ENCODE assay signal across 25 mouse cellular contexts in the genomic region with DNA sequence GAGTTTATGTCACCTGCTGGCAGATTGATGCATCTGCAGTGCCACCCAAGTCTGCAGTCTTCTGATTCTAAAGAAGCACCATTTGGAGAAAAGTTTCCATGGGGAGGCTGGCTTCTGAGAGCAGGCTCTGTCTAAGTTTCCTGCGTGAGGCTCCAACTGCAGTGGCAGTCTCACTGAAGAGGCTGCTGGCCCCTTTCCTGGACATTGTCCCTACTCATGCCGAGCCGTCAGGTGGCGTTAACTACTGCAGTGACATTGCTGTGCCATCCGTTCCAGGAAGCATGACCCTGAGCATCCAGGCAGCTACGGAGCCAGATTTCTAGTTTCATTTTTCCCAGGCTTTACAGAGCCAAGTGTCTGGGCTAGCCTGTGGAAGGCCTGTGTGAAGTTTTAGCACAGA. TPM values are rescaled to one million over a fixed set of nuclear protein-coding genes. Genes with fewer than 3 reads are reported as not detected.
DNase-seq lines count a peak whose midpoint lies in the region; ATAC-seq and TF ChIP-seq lines count a peak whose summit lies in the region.
"Had no signal": no experiment of that assay in that cellular context is flagged by ENCODE, and none has a peak within 500 bp of the region (broad histone marks: within the 10 kb centered on the region; RNA-seq: fewer than 3 reads in every experiment).

No protein-coding gene starts in this region.

- no peaks in the 10 kb centered on the region for H3K36me3 ChIP-seq in forebrain, postnatal 0 days (ENCODE audit: insufficient read depth)
- no peaks in the 10 kb centered on the region for H3K36me3 ChIP-seq in forebrain, embryonic 13.5 days (ENCODE audit: poor library complexity, severe bottlenecking)
- H3K36me3 ChIP-seq: hindbrain, embryonic 12.5 days; midbrain, embryonic 15.5 days; neural tube, embryonic 15.5 days had no signal

- WGBS in forebrain, postnatal 0 days, result 90% methylated on average over 6 of the region's 6 CpGs
- 94% methylated on average over 6 of the region's 6 CpGs for WGBS in forebrain, embryonic 13.5 days

- DNase-seq in forebrain, postnatal 0 days, result no peak
- DNase-seq in left cerebral cortex, adult 2 months (ENCODE audit: extremely low spot score in 1 of 2, low spot score in 2 of 2), result no peak
- DNase-seq in left cerebral cortex, adult 18-20 months (ENCODE audit: low spot score in 2 of 2), result no peak
- peak; percentile 66 for DNase-seq in cerebellum, adult 11-12 months
- peak; percentile 51 to 71 for DNase-seq in cerebellum, postnatal 14 days
- no peak for DNase-seq in Muller cell, postnatal 12 days (ENCODE audit: inconsistent ontology term)
- DNase-seq in kidney, adult 11 months, result no peak
- DNase-seq: adrenal gland, postnatal 10 days; heart, postnatal 14 days; kidney, postnatal 36 days had no signal

- H3K4me2 ChIP-seq in forebrain, postnatal 0 days (ENCODE audit: low read depth), result no peak overlapping the region
- no peak overlapping the region for H3K4me2 ChIP-seq in forebrain, embryonic 13.5 days
- H3K4me2 ChIP-seq: embryonic facial prominence, embryonic 13.5 days; heart, embryonic 12.5 days; hindbrain, embryonic 12.5 days; intestine, embryonic 15.5 days; limb, embryonic 13.5 days; midbrain, embryonic 15.5 days; neural tube, embryonic 15.5 days had no signal

- no peak overlapping the region for H3K9ac ChIP-seq in forebrain, postnatal 0 days
- no peak overlapping the region for H3K9ac ChIP-seq in forebrain, embryonic 13.5 days
- H3K9ac ChIP-seq: embryonic facial prominence, embryonic 13.5 days; heart, embryonic 12.5 days; hindbrain, embryonic 12.5 days; intestine, embryonic 15.5 days; limb, embryonic 13.5 days; liver, embryonic 14.5 days; midbrain, embryonic 15.5 days; neural tube, embryonic 15.5 days had no signal

- no peak for ATAC-seq in forebrain, postnatal 0 days
- ATAC-seq in forebrain, embryonic 13.5 days, result no peak
- ATAC-seq: activated CD4-positive, CD25-positive, alpha-beta regulatory T cell, adult 4 months; CD4-positive, CD25-positive, alpha-beta regulatory T cell, adult 4 months; forebrain, embryonic 16.5 days; intestine, embryonic 15.5 days; midbrain, embryonic 15.5 days had no signal

- H3K4me1 ChIP-seq in forebrain, postnatal 0 days (ENCODE audit: insufficient read depth), result peaks cover 18% of the 10 kb centered on the region; the same call in 1 of the 2 replicates
- peaks cover 24% of the 10 kb centered on the region for H3K4me1 ChIP-seq in forebrain, embryonic 13.5 days
- H3K4me1 ChIP-seq: intestine, embryonic 15.5 days had no signal

- intact Hi-C loops in left cerebral cortex, adult 2 months (cut with DNase I), result no loop called here

- H3K9me3 ChIP-seq in forebrain, postnatal 0 days (ENCODE audit: low read length), result no peaks in the 10 kb centered on the region
- no peaks in the 10 kb centered on the region for H3K9me3 ChIP-seq in forebrain, embryonic 13.5 days (replicated peaks)
- H3K9me3 ChIP-seq: embryonic facial prominence, embryonic 13.5 days; heart, embryonic 12.5 days; hindbrain, embryonic 12.5 days; intestine, embryonic 15.5 days; limb, embryonic 13.5 days; megakaryocyte, embryonic 14.5 days; midbrain, embryonic 15.5 days; neural tube, embryonic 15.5 days had no signal

- H3K27me3 ChIP-seq in forebrain, postnatal 0 days (ENCODE audit: insufficient read depth, low read length), result no peaks in the 10 kb centered on the region
- H3K27me3 ChIP-seq in forebrain, embryonic 13.5 days, result peaks cover 80% of the 10 kb centered on the region
- H3K27me3 ChIP-seq: embryonic facial prominence, embryonic 13.5 days; heart, embryonic 12.5 days; intestine, embryonic 15.5 days; limb, embryonic 13.5 days; megakaryocyte, embryonic 14.5 days had no signal

- no peak overlapping the region for H3K27ac ChIP-seq in forebrain, postnatal 0 days (ENCODE audit: low read depth, low read length)
- no peak overlapping the region for H3K27ac ChIP-seq in forebrain, embryonic 13.5 days
- H3K27ac ChIP-seq in left cerebral cortex, adult 2 months, result no peak overlapping the region
- H3K27ac ChIP-seq: embryonic facial prominence, embryonic 13.5 days; hindbrain, embryonic 12.5 days; intestine, embryonic 15.5 days; limb, embryonic 13.5 days; liver, embryonic 14.5 days; midbrain, embryonic 15.5 days; neural tube, embryonic 15.5 days had no signal

- H3K4me3 ChIP-seq in forebrain, postnatal 0 days (ENCODE audit: low read depth, low read length), result no peak overlapping the region
- H3K4me3 ChIP-seq in forebrain, embryonic 13.5 days, result no peak overlapping the region
- no peak overlapping the region for H3K4me3 ChIP-seq in left cerebral cortex, adult 2 months
- H3K4me3 ChIP-seq: embryonic facial prominence, embryonic 13.5 days; heart, embryonic 12.5 days; hindbrain, embryonic 12.5 days; intestine, embryonic 15.5 days; limb, embryonic 13.5 days; megakaryocyte, embryonic 14.5 days; midbrain, embryonic 15.5 days; neural tube, embryonic 15.5 days had no signal

- peak; percentile 23; the same call in 1 of the 2 replicates for TF ChIP-seq CTCF in forebrain, postnatal 0 days (IDR thresholded peaks at IDR 0.05; ENCODE audit: low read depth)
- TF ChIP-seq CTCF in left cerebral cortex, adult 2 months (IDR thresholded peaks at IDR 0.05), result peak; percentile 8

RNA-seq across cellular contexts. Expression of gene Nkx6-2, which starts 41.2 kb away (rescaled TPM):
- 1.00 and 1.2 TPM in 2 replicates for total RNA-seq in forebrain, postnatal 0 days (2014; rRNA removed)
- 0.52 and 1.4 TPM in 2 replicates for polyA plus RNA-seq in forebrain, postnatal 0 days (2015; fragmentation: Nextera tagmentation; extraction: Ambion mirVana)
- polyA plus RNA-seq in forebrain, embryonic 13.5 days (2015; fragmentation: Nextera tagmentation; extraction: Ambion mirVana), result 2.1 and 3.3 TPM in 2 replicates
- 1 to 10 TPM; 5.2 to 6.5 TPM for total RNA-seq in left cerebral cortex, adult 2 months (2021)
- 1 to 10 TPM; 5.5 to 6.2 TPM for total RNA-seq in left cerebral cortex, adult 18-20 months (2021)
- total RNA-seq: adrenal gland, postnatal 10 days; gastrocnemius, adult 18-20 months had no signal
- polyA plus RNA-seq: activated CD4-positive, CD25-positive, alpha-beta regulatory T cell, adult 4 months; CD4-positive, CD25-positive, alpha-beta regulatory T cell, adult 4 months; embryonic facial prominence, embryonic 13.5 days; gonadal fat pad, adult 2 months; heart, embryonic 12.5 days; liver, embryonic 14.5 days had no signal

Comparison
In these comparisons a context has a peak if more than half of its experiments do, and no peak if none do; other contexts are left out.
1. DNase-seq: peak in cerebellum, adult 11-12 months (single experiment) and cerebellum, postnatal 14 days (2 of 2); none in forebrain, postnatal 0 days (single experiment), left cerebral cortex, adult 2 months (0 of 2), left cerebral cortex, adult 18-20 months (0 of 2), Muller cell, postnatal 12 days (single experiment) and kidney, adult 11 months (single experiment).